Mouse (Mus musculus) hindbrain, embryonic 12.5 days (tissue): ENCODE data around the gene Tex29. TPM values are rescaled to one million over a fixed set of nuclear protein-coding genes. Genes with fewer than 3 reads are reported as not detected.

Experiments used
- ATAC-seq: fragments of 200-750 bp; cut with Nextera tagmentation; 2 replicates; pipeline ENCODE4 v1.8.0; 2017; ENCODE audit warnings: moderate TSS enrichment; ENCODE audit not compliant: low FRiP score
- H3K27ac ChIP-seq: fragments of 300-500 bp; sonication (generic); 2 replicates; pipeline ENCODE4 v1.5.1; 2016; ENCODE audit warnings: mild to moderate bottlenecking
- H3K27me3 ChIP-seq: fragments of 300-500 bp; sonication (generic); 2 replicates; pipeline ENCODE4 v1.6.1; 2016; ENCODE audit warnings: mild to moderate bottlenecking
- H3K36me3 ChIP-seq: fragments of 300-500 bp; sonication (generic); 2 replicates; pipeline ENCODE4 v1.6.1; 2016; ENCODE audit warnings: mild to moderate bottlenecking
- H3K4me1 ChIP-seq: fragments of 300-500 bp; sonication (generic); 2 replicates; pipeline ENCODE4 v1.6.1; 2016
- H3K4me2 ChIP-seq: fragments of 300-500 bp; sonication (generic); replicated peaks from 2 replicates; pipeline ENCODE4 v1.6.1; 2016; ENCODE audit warnings: mild to moderate bottlenecking
- H3K4me3 ChIP-seq: fragments of 300-500 bp; sonication (generic); 2 replicates; pipeline ENCODE4 v1.5.1; 2016; ENCODE audit warnings: mild to moderate bottlenecking
- H3K9ac ChIP-seq: fragments of 300-500 bp; sonication (generic); 2 replicates; pipeline ENCODE4 v1.6.1; 2016; ENCODE audit warnings: mild to moderate bottlenecking, moderate library complexity
- H3K9me3 ChIP-seq: fragments of 300-500 bp; sonication (generic); replicated peaks from 2 replicates; pipeline ENCODE4 v1.6.1; 2016; ENCODE audit warnings: mild to moderate bottlenecking
- WGBS: fragments of 180-500 bp; shearing (Covaris S2); methylation state at CpG from one replicate; pipeline ENCODE4 v1.1.7; 2016; 5-methylcytosine and 5-hydroxymethylcytosine counted together
- polyA plus RNA-seq: library from polyadenylated mRNA; unstranded; fragments of >200 nt; fragmentation: Nextera tagmentation; extraction: Ambion mirVana; gene quantifications from 2 replicates; pipeline ENCODE4 v1.2.1, GENCODE M21; 2016

The Tex29 gene
- 0.27 TPM in 1 of 2 replicates, not detected in the other for polyA plus RNA-seq

DNA sequence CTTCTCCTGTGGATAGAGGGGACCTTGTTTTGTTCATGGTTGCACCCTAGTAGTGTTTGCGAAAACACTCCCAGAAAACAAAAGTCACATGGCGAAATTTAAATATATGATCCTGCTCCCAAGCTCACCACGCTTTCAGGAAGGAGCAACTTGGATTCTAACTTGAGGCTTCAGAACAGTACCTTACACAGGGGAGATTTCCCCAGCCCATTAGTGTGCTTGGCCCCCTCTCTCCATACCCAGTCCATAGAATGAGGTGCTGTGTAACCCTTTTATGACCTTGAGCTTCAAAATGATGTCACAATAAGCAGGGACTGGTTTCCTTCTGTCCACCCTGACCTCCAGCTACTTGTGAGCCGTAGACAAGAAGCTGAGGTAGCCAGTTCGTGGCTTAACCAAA is at the start of gene Tex29:
TSS of gene Tex29 (plus strand) at position 301 of the 400 bp plus-strand sequence.
- WGBS, result 94% methylated on average over 5 of the region's 5 CpGs
- H3K9ac ChIP-seq, result no peak within 1 kb of the TSS
- H3K27me3 ChIP-seq, result no peaks in the 10 kb centered on the region
- H3K9me3 ChIP-seq, result no peaks in the 10 kb centered on the region
- H3K4me3 ChIP-seq, result no peak within 1 kb of the TSS
- H3K4me1 ChIP-seq, result peaks cover 29% of the 10 kb centered on the region
- H3K4me2 ChIP-seq, result no peak within 1 kb of the TSS
- H3K27ac ChIP-seq, result 0 out of 2 replicates have a peak within 1 kb of the TSS, but pooled peaks have one; percentile 44
- H3K36me3 ChIP-seq, result peaks cover 19% of the 10 kb centered on the region
- no peak for ATAC-seq

DNA sequence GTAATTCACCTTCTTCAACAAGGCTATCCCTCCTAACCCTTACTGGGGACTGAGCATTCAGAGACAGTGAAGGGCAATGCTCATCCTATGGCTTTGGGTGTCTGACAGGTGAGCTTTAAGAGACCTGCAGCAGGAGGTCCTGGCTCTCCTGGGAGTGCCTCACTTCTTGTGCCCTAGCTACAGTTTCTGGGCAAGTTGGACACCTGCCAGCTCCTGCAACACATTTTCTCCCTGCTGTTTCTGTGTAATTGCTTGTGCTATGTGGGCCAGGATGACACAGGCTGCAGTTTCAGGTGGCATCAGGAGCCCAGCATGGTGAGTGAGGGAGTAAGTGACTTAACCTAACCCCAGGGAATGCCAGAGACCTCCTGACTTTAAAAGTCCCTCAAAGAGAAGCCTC is 45.3 kb upstream of the Tex29 start:
- Histone ChIP-seq H3K27me3 (no peaks in the 10 kb centered on the region), H3K4me3 (no peak overlapping the region), H3K9me3 (no peaks in the 10 kb centered on the region), H3K4me2 (no peak overlapping the region), H3K4me1 (peaks cover 12% of the 10 kb centered on the region), H3K9ac (no peak overlapping the region), H3K36me3 (peaks cover 62% of the 10 kb centered on the region), H3K27ac (no peak overlapping the region)
- no peak for ATAC-seq

DNA sequence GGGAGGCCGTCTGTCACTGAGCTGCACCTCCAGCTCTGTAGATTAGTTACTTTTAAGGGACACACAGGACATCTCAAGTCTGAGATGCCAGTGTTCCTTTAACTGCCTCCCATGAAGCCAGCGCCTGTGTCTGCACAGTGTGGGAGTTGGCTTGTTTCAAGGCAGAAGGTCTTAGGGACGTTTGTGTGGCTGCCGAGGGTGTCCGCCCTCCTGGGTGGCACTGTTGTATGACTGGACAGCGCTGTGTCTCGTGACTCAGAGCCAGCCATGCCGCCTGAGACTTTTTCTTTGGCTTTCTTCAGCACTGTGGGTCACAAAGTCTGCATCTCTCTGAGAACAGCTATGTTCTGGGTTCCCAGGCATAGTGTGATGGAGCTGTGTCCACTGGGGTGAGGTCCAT is 43.1 kb upstream of the Tex29 start:
- 91% methylated on average over 8 of the region's 8 CpGs for whole genome bisulfite sequencing
- peaks cover 12% of the 10 kb centered on the region for H3K4me1 ChIP-seq
- peaks cover 64% of the 10 kb centered on the region for H3K36me3 ChIP-seq
- no peaks in the 10 kb centered on the region for H3K27me3 ChIP-seq
- 0 out of 2 replicates have a peak, but pooled peaks have one; percentile 19 for ATAC-seq
- H3K9ac ChIP-seq, result no peak overlapping the region
- no peak overlapping the region for H3K4me3 ChIP-seq
- no peak overlapping the region for H3K27ac ChIP-seq
- H3K4me2 ChIP-seq, result no peak overlapping the region
- no peaks in the 10 kb centered on the region for H3K9me3 ChIP-seq

DNA sequence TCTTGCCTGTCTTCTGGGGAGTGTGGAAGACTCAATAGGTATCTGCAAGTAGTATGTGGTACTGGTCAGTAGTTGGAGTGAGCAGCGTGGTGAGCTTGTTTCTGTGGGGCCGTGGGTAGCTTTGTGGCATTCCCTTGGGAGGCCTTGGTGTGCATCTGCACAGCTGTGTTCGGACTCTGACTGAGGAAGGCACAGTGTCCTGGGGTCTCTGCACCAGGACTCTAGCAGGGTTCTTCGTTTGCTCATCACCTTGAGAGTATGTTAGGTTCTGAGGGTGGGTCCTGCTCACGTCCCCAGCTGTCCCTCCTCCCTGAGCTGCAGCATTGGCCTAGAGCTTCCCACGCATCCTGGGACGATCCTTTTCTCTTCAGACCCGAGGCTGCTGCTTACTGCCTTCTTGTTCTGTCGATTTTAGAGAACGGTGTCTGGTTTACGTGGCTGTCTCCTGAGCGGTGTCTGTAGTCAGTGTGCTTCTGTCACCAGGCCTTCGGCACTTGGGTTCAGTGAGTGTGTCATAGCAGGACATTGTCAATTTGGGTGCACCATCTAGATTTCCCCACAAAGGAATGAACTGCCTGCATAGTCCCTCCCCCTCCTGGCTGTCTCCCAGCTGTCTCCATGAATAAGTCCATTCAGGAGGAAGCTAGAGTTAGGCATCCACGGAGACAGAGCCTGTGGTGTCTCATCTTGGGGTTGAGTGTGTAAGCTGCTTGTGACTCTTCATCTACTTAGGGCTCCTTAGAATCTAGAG is 42.4 kb upstream of the Tex29 start:
- peak overlapping the region; percentile 73 for H3K27ac ChIP-seq
- H3K4me2 ChIP-seq, result no peak overlapping the region
- H3K9ac ChIP-seq, result no peak overlapping the region
- peaks cover 12% of the 10 kb centered on the region for H3K4me1 ChIP-seq
- ATAC-seq, result peak; percentile 29; the same call in 1 of the 2 replicates
- no peaks in the 10 kb centered on the region for H3K9me3 ChIP-seq
- 74% methylated on average over 14 of the region's 14 CpGs for WGBS
- H3K27me3 ChIP-seq, result no peaks in the 10 kb centered on the region
- H3K36me3 ChIP-seq, result peaks cover 63% of the 10 kb centered on the region
- H3K4me3 ChIP-seq, result no peak overlapping the region

DNA sequence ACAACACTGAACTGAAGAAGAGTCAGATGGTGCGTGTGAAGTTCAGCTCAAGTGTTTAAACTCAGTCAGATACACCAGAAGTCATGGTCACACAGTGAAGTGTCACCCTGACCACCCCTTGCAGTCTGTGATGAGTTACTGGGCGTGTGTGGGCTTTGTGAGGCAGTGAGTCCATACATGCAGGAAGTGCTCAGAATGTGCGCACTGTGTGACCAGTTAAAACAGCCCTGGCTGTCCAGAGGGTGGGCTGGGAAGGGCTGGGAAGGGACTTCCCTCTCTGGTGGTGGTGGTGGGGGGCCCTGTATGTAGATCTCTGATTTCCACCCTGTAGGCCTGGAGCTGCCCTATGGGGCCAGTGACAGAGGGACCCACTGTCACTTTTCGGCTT is 41.8 kb upstream of the Tex29 start:
- no peak overlapping the region for H3K4me3 ChIP-seq
- no peaks in the 10 kb centered on the region for H3K9me3 ChIP-seq
- WGBS, result 93% methylated on average over 4 of the region's 4 CpGs
- no peaks in the 10 kb centered on the region for H3K27me3 ChIP-seq
- no peak overlapping the region for H3K4me2 ChIP-seq
- 0 out of 2 replicates have a peak overlapping the region, but pooled peaks have one; percentile 73 for H3K27ac ChIP-seq
- ATAC-seq, result 0 out of 2 replicates have a peak, but pooled peaks have one; percentile 16
- peaks cover 12% of the 10 kb centered on the region for H3K4me1 ChIP-seq
- peaks cover 61% of the 10 kb centered on the region for H3K36me3 ChIP-seq
- H3K9ac ChIP-seq, result no peak overlapping the region

DNA sequence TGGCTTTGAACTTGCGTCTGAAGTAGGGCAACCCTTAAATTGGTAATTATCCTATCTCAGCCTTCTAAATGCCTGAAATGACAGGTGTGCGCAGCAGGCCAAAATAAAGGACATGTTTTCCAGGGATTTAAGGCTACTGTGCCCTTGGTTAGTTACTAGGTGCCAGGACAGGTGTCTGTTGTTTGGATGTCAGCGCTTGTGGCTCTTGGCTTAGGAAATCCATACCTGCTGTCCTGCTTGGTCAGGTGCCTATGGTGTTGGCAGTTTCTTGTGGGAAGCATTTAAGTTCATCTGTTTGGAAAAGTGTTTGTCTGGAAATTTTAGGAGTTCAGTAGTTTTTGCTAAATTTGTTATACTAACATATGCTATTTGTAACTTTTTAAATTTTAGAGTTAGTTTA is 41.2 kb upstream of the Tex29 start:
- Histone ChIP-seq H3K4me1 (peaks cover 12% of the 10 kb centered on the region), H3K4me3 (no peak overlapping the region), H3K9ac (no peak overlapping the region), H3K27ac (no peak overlapping the region), H3K9me3 (no peaks in the 10 kb centered on the region), H3K36me3 (peaks cover 64% of the 10 kb centered on the region), H3K4me2 (no peak overlapping the region), H3K27me3 (no peaks in the 10 kb centered on the region)
- no peak for ATAC-seq
- 94% methylated on average over 3 of the region's 3 CpGs for WGBS

DNA sequence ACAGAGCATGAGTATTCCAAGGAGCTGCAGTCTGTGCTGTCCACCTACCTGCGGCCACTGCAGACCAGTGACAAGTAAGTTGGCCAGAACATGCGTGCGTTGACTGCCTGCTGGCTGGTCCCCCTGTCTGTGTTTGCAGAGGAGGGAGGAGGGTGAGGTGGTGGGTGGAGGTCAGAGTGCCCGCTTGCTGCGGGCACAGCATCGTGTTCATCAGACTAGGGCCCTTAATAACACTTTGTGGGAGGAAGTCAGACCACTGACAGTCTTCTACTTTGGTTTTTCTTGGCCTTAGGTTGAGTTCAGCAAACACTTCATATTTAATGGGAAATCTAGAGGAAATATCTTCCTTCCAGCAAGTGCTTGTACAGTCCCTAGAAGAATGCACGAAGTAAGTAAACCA is 39.8 kb upstream of the Tex29 start:
- Histone ChIP-seq H3K36me3 (peaks cover 70% of the 10 kb centered on the region), H3K9me3 (no peaks in the 10 kb centered on the region), H3K4me1 (peaks cover 12% of the 10 kb centered on the region), H3K4me3 (no peak overlapping the region), H3K4me2 (no peak overlapping the region), H3K27me3 (no peaks in the 10 kb centered on the region), H3K27ac (no peak overlapping the region), H3K9ac (no peak overlapping the region)
- 97% methylated on average over 7 of the region's 7 CpGs for WGBS
- ATAC-seq, result no peak

DNA sequence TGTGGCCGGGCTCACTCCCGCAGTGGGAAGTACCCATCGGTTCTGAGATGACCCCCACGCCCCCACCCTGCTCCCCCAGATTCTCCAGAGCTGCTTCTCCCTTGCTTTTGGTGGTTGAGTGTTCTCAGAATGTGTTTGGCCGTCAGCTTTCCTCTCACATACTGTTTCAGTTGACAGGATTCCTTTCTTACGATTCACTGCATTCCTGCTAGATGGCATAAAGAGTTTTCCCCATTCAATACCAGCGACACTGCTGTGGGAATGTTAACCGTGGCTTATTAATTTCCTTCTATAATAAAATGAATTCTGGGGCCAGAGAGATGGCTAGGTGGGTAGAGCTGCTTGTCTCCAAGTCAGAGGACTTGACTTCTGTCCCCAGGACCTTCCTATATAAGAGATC is 38.7 kb upstream of the Tex29 start:
- Histone ChIP-seq H3K27me3 (no peaks in the 10 kb centered on the region), H3K27ac (no peak overlapping the region), H3K9me3 (no peaks in the 10 kb centered on the region), H3K36me3 (peaks cover 74% of the 10 kb centered on the region), H3K9ac (no peak overlapping the region), H3K4me3 (no peak overlapping the region), H3K4me1 (peaks cover 12% of the 10 kb centered on the region), H3K4me2 (no peak overlapping the region)
- WGBS, result 57% methylated on average over 8 of the region's 8 CpGs
- no peak for ATAC-seq

DNA sequence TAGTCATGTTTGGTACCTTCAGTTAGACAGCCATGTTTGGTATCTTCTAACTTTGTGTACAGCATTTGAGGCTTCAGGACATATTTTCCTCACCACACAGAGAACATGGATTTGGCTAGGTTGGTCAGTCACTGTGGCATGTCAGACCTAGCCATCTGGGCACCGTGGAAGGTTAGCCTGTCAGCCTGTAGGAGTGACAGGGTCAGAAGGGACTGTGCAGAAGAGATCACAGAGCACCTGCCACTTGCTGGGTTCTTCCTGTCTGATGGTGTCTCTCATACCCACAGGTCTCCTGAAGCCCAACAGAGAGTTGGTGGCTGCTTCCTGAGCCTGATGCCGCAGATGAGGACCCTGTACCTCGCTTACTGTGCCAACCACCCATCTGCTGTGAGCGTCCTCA is 35.4 kb upstream of the Tex29 start:
- no peak overlapping the region for H3K9ac ChIP-seq
- no peak overlapping the region for H3K4me3 ChIP-seq
- ATAC-seq, result no peak
- no peak overlapping the region for H3K27ac ChIP-seq
- WGBS, result 96% methylated on average over 4 of the region's 4 CpGs
- no peaks in the 10 kb centered on the region for H3K9me3 ChIP-seq
- H3K4me2 ChIP-seq, result no peak overlapping the region
- no peaks in the 10 kb centered on the region for H3K27me3 ChIP-seq
- H3K36me3 ChIP-seq, result peaks cover 81% of the 10 kb centered on the region
- H3K4me1 ChIP-seq, result no peaks in the 10 kb centered on the region

DNA sequence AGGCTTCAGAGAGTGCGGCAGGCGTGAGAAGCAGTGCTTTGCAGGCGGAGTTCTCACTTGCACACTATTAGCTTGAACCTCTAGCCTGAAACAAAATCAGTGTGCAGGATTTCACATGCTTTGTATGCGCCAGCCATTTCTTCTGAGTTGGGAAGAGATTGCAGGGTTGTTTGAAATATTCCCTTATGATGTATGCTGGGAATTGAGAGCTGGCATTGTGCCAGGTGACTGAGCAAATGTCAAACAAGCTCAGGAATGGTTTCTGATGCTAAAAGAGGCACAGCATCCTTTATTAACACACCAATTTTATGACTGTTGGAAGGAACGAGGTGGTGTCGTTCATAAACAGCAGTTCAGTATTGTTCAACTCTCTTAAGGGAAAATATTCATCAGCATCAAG is 34.0 kb upstream of the Tex29 start:
- ATAC-seq, result no peak
- 92% methylated on average over 6 of the region's 6 CpGs for WGBS
- Histone ChIP-seq H3K4me3 (no peak overlapping the region), H3K9me3 (no peaks in the 10 kb centered on the region), H3K27me3 (no peaks in the 10 kb centered on the region), H3K36me3 (peaks cover 86% of the 10 kb centered on the region), H3K4me1 (no peaks in the 10 kb centered on the region), H3K9ac (no peak overlapping the region), H3K27ac (no peak overlapping the region), H3K4me2 (no peak overlapping the region)

DNA sequence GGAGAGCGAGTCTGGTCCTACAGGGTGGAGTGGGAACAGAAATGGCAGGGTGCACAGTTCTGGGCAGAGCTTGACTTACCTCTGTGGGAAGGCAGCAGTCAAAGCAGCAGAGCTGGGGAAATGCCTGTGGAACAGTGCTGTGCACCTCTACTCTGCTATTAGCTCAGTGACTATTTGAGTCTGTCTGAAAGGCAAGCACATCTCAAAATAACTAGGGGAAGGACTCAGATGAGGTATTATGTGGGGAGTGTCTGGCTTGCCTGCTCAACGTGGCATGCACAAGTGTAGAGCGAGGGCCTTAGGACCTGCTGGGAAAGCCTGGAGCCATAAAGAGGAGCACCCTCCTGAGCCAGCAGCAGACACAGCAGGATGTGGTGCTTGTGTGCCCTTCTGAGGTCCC is 32.9 kb upstream of the Tex29 start:
- Histone ChIP-seq H3K4me1 (no peaks in the 10 kb centered on the region), H3K27ac (no peak overlapping the region), H3K4me3 (no peak overlapping the region), H3K4me2 (no peak overlapping the region), H3K9ac (no peak overlapping the region), H3K36me3 (peaks cover 87% of the 10 kb centered on the region), H3K27me3 (no peaks in the 10 kb centered on the region), H3K9me3 (no peaks in the 10 kb centered on the region)
- WGBS, result 92% methylated on average over 3 of the region's 3 CpGs
- no peak for ATAC-seq

DNA sequence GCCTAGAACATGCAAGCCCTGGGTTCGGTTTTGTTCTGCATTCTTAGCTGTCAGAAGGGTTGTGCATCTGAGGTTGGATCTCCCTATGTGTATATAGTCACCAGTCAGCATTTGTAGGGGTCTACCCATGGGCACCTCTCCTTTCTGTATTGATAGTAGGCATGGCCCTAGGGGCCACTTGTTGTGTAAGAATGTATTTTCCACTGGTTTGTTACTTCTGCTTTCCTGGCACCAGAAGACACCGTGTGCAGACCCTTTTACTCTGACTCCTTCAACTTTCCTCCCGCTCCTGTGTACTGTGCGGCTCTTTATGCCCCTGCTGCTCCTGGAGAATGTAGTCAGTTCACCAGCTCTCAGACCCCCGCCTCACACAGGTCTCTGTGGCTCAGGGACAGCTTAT is 32.2 kb upstream of the Tex29 start:
- H3K4me3 ChIP-seq, result no peak overlapping the region
- no peak for ATAC-seq
- no peak overlapping the region for H3K9ac ChIP-seq
- H3K27ac ChIP-seq, result no peak overlapping the region
- WGBS, result 92% methylated on average over 5 of the region's 5 CpGs
- H3K36me3 ChIP-seq, result peaks cover 87% of the 10 kb centered on the region
- no peaks in the 10 kb centered on the region for H3K4me1 ChIP-seq
- H3K4me2 ChIP-seq, result no peak overlapping the region
- no peaks in the 10 kb centered on the region for H3K27me3 ChIP-seq
- no peaks in the 10 kb centered on the region for H3K9me3 ChIP-seq

DNA sequence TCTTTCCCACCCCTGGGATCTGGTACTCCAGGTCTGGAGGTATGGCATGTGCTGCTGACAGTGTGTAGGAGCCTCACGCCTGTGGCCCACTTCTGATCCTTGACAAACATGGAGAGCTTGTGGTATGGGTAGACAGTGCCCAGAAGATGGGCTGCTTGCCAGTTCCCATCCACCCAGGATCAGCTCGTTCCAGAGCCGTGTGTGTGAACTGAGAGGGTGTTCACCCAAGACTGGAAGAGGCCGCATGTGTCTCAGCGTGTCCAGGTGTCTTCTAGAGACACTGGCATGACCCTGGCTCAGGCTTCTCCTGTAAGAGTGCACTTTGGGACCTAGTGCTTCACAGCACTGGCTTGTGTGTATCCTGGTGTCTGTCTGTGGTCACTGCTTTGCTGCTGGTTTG is 29.8 kb upstream of the Tex29 start:
- Histone ChIP-seq H3K4me1 (no peaks in the 10 kb centered on the region), H3K36me3 (peaks cover 92% of the 10 kb centered on the region), H3K4me3 (no peak overlapping the region), H3K27me3 (no peaks in the 10 kb centered on the region), H3K27ac (no peak overlapping the region), H3K4me2 (no peak overlapping the region), H3K9me3 (no peaks in the 10 kb centered on the region), H3K9ac (no peak overlapping the region)
- no peak for ATAC-seq
- WGBS, result 91% methylated on average over 5 of the region's 5 CpGs
